Mouse (Mus musculus) kidney, adult 2 months (tissue): ENCODE data around the gene Gm10273.

Source experiments
- CTCF ChIP-seq: fragments of 200-500 bp; conservative IDR thresholded peaks from 2 replicates; pipeline ENCODE4 v1.5.1; 2011; ENCODE audit warnings: low read depth, mild to moderate bottlenecking, control low read depth, low read length, moderate library complexity, mixed read lengths; ENCODE audit not compliant: insufficient read depth, insufficient read length
- POLR2A ChIP-seq: fragments of 200-500 bp; IDR thresholded peaks from one replicate; pipeline ENCODE4 v1.6.1; 2011; ENCODE audit warnings: low read depth, low read length, control low read depth

- TF ChIP-seq POLR2A, result no peak
- TF ChIP-seq CTCF, result no peak
These were observed 13.1 kb downstream of the Gm10273 start for GRCm38 (mm10) chr10:59408499-59408898.
